Mouse (Mus musculus): ENCODE results near the gene Fgfr2. TPM values are rescaled to one million over a fixed set of nuclear protein-coding genes. Genes with fewer than 3 reads are reported as not detected.

The Fgfr2 gene
- 1 to 10 TPM in 1 of 26 experiments, not detected in 25; 5.6 TPM for total RNA-seq (2018; cell fraction: chromatin; rRNA removed)
- under 1 TPM in 1 of 26 experiments, not detected in 25; 0.05 TPM for total RNA-seq (2018; cell fraction: cytosol; rRNA removed)
- total RNA-seq (2018; cell fraction: nucleus; rRNA removed) = 1 to 10 TPM in 1 of 26 experiments, not detected in 25; 1.0 TPM
- not detected in 3 replicates for polyA plus RNA-seq (2018)

DNA sequence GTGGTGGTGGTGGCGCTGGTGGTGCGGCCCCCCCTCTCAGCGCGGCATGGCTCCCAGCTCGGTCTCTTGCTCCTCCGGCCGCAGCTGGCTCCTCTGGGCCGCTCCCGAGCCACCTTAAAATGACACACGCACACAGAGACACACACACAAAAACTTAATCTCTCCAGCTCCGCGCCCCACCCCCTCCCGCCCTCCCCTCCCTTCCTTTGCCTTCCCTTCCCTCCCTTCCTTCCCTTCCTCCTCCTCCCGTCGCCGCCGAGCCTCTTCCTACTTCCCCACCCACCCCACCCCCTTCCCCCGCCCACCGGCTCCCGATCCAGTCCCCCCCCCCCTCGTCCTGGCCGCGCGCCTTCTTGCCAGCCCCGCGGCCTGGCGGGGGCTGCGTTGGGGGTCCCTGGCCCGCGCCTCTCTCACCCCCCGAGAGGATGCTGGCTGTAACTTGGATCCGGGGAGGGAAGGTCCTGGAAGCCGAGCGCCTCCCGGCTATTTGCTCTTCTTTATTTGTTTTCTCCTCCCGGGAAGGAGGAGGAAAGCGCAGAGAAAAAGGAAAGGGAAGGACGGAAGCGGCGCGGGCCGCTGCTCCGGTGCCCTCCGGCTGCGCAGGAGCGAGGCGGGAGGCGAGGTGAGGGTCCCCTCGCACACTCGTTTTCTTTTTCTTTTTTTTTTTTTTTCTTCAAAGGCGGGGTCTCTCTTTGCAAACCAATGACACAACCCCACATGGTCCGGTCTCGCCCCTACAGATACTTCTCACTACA lies at the start of gene Fgfr2:
TSS of gene Fgfr2 (minus strand) at position 107 of the 755 bp plus-strand sequence.
- peaks cover 32% of the 10 kb centered on the region for H3K79me2 ChIP-seq (ENCODE audit: inconsistent target)
- peak within 1 kb of the TSS; percentile 43 for H3K4me3 ChIP-seq (ENCODE audit: inconsistent target)
- peak within 1 kb of the TSS; percentile 68 for H3K27ac ChIP-seq
- WGBS (ENCODE audit: missing documents) = 3% methylated on average over 36 of the region's 53 CpGs
- H3K36me3 ChIP-seq (ENCODE audit: inconsistent target) = no peaks in the 10 kb centered on the region

DNA sequence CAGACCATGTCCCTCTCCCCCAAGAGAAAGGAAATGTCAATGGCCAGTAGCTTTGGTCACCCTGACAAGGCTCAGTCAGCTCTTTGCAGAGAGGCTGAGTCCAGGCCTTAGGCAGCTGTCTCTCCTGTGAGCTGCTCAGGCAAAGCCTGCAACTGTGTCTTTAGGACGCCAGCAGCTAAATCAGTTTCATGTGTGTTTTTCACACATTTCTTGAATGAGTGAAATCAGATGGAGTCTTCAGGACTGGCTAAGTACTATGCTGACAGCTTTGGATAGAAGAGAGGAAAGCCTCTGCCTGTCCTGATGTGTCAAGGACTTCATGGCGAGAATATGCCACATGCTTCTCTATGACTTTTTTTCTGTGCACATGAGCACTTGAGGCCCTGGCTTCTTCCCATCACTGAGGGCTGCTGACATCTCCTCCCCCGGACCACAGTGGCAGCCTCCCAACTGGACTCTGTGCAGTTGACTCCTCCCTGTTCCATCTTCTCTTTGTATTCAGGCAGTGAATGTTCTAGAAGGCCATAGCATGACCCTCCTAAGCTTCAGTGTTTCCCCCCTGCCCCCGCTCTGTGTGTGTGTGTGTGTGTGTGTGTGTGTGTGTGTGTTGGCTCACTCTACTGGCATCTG lies 48.4 kb upstream of the Fgfr2 start:
- Histone ChIP-seq H3K27ac (no peak overlapping the region), H3K79me2 (ENCODE audit: inconsistent target) (no peaks in the 10 kb centered on the region), H3K4me3 (ENCODE audit: inconsistent target) (no peak overlapping the region), H3K36me3 (ENCODE audit: inconsistent target) (no peaks in the 10 kb centered on the region)
- WGBS (ENCODE audit: missing documents) = 84% methylated on average over 4 of the region's 4 CpGs

DNA sequence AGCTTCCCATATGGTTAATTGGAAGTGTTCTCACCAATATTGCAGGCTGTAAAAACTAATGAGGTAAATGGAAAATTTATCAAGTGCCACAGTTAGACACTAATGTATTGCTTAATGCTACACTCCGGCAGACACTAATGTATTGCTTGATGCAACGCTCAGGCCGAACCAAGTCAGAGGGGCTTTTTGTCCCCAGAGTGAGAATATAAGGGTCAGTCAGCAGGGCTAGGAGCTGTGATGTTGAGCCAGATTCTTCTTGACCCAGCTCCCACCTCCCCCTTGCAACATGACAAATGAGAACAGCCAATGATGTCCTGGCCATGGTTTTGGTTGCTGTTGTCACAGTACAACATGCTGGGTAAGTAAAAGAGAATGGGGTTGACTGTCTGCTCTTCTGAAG lies 45.8 kb upstream of the Fgfr2 start:
- Histone ChIP-seq H3K36me3 (ENCODE audit: inconsistent target) (no peaks in the 10 kb centered on the region), H3K4me3 (ENCODE audit: inconsistent target) (no peak overlapping the region), H3K27ac (no peak overlapping the region), H3K79me2 (ENCODE audit: inconsistent target) (no peaks in the 10 kb centered on the region)
- WGBS (ENCODE audit: missing documents) = 100% methylated on average over 3 of the region's 3 CpGs

DNA sequence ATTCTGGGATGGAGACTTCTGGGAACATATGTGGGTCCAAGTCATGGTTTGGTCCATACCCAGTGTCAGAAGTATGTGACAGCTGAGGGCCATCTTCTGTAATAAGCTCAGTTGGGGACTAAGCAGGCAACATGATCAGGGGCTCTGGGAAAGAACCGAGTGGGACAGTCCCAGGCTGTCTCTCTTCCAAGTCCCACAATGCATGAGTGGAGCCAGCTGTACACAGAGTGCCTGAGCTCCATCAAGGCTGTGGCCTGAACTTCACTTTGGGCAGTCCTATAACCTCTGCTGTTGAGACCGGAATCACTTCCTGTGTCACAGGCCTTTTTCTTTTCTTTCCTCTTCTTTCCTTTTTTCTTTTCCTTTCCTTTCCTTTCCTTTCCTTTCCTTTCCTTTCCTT lies 44.8 kb upstream of the Fgfr2 start:
- no peaks in the 10 kb centered on the region for H3K36me3 ChIP-seq (ENCODE audit: inconsistent target)
- no peak overlapping the region for H3K4me3 ChIP-seq (ENCODE audit: inconsistent target)
- no peak overlapping the region for H3K27ac ChIP-seq
- 89% methylated on average over 2 of the region's 2 CpGs for WGBS (ENCODE audit: missing documents)
- H3K79me2 ChIP-seq (ENCODE audit: inconsistent target) = no peaks in the 10 kb centered on the region

DNA sequence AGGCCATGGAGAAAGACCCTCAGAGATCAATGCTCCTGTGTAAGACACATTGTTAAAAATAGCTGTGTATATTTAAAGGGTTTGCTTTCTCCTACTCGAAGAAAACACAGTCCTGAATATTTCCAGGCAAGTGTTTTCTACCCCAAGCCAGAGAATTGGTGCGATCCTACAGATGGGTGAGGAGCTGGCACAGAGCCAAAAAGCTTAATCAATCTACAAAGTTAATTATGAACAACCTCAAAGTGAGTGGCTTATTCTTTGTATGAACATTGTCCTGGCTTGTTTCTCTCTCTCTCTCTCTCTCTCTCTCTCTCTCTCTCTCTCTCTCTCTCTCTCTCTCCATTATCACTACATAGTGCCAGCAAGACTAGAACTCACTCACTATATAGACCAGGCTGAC lies 41.6 kb upstream of the Fgfr2 start:
- Histone ChIP-seq H3K36me3 (ENCODE audit: inconsistent target) (no peaks in the 10 kb centered on the region), H3K4me3 (ENCODE audit: inconsistent target) (no peak overlapping the region), H3K27ac (no peak overlapping the region), H3K79me2 (ENCODE audit: inconsistent target) (no peaks in the 10 kb centered on the region)
- WGBS (ENCODE audit: missing documents) = 53% methylated on average over 2 of the region's 2 CpGs

DNA sequence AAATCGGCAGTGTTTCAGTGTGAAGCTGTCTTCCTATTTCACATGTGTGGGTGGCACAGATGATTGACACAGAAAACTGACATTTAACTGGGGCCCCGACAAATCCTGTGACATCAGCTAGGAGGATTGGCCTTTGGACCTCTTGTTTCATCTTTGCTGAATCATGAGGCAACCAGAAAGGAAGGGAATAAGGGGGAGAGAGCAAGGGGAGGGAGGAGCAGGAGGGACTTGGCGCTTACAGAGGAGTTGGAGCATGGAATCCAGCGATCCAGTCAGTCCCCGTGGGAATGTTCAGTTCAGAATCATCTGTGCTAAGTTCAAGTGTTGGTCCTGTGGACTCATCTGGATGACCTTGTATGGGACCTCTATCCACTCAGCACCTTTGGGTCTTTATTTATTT lies 39.9 kb upstream of the Fgfr2 start:
- no peak overlapping the region for H3K4me3 ChIP-seq (ENCODE audit: inconsistent target)
- 79% methylated on average over 5 of the region's 5 CpGs for WGBS (ENCODE audit: missing documents)

DNA sequence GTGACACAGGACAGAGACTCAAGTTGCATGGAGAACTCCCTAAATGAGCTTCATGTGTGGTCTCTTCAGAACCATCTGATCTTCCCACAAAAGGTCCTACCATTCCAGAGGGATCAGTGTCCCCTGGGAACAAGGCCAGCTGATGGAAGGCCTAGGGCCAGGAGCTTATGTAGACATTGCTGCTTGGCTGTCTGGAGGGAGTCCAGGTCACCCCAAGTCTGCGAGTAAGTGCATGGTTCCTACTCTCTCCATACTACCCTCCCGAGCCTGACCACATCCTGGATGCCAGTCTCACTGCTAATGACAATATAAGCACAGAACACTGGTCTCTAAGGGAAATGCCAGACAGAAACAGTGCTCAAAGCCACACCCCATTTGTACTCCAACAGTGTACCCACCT lies 39.0 kb upstream of the Fgfr2 start:
- Histone ChIP-seq H3K36me3 (ENCODE audit: inconsistent target) (no peaks in the 10 kb centered on the region), H3K79me2 (ENCODE audit: inconsistent target) (no peaks in the 10 kb centered on the region), H3K4me3 (ENCODE audit: inconsistent target) (no peak overlapping the region), H3K27ac (no peak overlapping the region)
- WGBS (ENCODE audit: missing documents) = 0% methylated on average over 2 of the region's 2 CpGs

More for the DNA sequence above, 39.9 kb upstream of the Fgfr2 start:
- H3K27ac ChIP-seq = no peak overlapping the region
- no peaks in the 10 kb centered on the region for H3K79me2 ChIP-seq (ENCODE audit: inconsistent target)
- no peaks in the 10 kb centered on the region for H3K36me3 ChIP-seq (ENCODE audit: inconsistent target)

DNA sequence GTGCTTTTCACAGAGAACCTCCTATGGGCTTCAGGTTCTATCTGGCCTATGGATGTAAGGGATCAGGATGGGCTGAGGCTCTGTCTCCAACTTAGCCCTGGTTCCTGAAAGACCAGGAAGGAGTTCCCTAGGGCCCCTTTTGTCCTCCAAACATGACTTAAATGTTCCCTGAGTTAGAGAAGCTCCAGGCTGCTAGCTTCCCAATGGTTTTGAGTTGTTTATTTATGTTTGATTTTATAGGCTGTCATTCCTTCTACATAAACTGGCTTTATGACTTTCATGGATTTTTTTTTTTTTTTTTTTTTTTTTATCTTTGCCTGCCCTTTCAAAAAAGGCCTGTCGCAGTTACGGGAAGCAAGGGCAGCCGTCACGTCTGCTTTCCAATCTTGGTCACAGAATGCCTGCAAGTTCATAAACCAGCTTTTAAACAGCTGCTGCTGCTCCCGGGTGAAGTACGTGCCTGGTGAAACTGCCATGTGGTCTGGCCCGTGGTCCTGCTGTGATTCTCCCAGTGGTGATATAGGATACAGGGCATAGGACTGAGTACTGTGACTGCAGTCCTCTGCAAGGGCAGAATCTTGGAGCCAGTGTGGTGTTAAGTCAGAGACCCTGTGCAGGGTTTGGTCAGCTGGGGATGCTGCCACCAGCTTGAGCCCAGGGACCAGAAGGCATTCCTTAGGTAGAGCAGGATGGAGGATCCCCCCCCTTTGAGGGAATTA lies 38.4 kb upstream of the Fgfr2 start:
- Histone ChIP-seq H3K4me3 (ENCODE audit: inconsistent target) (no peak overlapping the region), H3K36me3 (ENCODE audit: inconsistent target) (no peaks in the 10 kb centered on the region), H3K27ac (no peak overlapping the region), H3K79me2 (ENCODE audit: inconsistent target) (no peaks in the 10 kb centered on the region)
- 78% methylated on average over 7 of the region's 7 CpGs for WGBS (ENCODE audit: missing documents)

DNA sequence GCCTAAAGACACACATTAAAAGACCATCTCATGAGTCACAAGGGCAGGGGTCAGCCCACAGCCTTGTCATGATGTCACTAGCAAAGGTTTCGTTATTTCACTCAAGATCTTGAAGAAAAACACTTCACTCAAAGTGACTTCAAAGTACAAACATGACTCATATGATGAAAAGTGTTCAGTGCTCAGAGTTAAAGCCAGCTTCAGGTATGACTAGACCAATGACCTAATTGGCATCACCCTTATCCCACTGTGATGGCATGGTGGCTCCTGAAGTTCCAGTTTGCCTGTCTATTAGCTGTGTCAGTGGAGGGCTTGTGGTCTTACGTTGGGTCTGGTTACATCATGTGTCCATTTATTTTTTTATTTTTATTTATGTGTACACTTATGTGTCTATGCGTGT lies 36.4 kb upstream of the Fgfr2 start:
- WGBS (ENCODE audit: missing documents) = 96% methylated on average over 3 of the region's 3 CpGs
- no peak overlapping the region for H3K27ac ChIP-seq

DNA sequence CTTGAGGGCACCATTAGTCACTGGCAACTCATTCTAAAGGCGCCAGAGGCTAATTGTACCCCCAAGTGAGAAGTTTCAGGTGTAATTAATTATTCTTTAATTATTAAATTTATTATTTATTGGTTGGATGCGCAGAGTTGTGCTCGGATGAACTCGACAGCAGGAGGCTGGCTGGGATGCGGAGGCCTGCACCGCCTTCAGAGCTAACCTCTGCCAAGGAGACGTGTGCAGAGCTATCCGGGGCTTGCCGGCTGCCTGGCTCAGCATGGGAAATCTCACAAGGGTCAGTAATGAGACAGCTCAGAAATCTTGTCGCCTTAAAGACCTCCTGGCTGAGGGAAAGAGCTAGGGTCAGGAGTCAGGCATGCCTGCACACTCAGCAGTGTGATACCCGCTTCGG lies 32.5 kb upstream of the Fgfr2 start:
- Histone ChIP-seq H3K4me3 (ENCODE audit: inconsistent target) (no peak overlapping the region), H3K79me2 (ENCODE audit: inconsistent target) (no peaks in the 10 kb centered on the region), H3K27ac (no peak overlapping the region), H3K36me3 (ENCODE audit: inconsistent target) (no peaks in the 10 kb centered on the region)
- 92% methylated on average over 12 of the region's 12 CpGs for WGBS (ENCODE audit: missing documents)

More for the DNA sequence above, 36.4 kb upstream of the Fgfr2 start:
- H3K79me2 ChIP-seq (ENCODE audit: inconsistent target) = no peaks in the 10 kb centered on the region
- no peak overlapping the region for H3K4me3 ChIP-seq (ENCODE audit: inconsistent target)
- no peaks in the 10 kb centered on the region for H3K36me3 ChIP-seq (ENCODE audit: inconsistent target)

DNA sequence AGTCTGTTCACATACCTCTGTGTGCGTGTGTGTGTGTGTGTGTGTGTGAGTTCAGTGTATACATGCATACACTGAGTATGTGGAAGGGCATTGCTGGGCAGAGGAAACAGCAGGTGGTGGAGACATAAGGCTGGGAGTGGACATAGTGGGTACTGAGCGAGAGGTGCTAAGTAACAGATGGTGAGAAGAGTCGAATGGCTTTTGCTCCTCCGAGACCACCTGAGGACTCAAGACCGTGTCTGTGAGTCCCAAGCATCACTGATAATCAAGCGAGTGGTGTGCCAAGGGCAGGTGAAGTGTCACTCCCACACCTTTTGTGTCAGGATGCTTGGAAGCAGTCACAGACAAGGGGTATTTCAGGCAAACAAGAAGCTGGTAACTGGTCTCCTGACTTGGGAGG lies 31.7 kb upstream of the Fgfr2 start:
- Histone ChIP-seq H3K36me3 (ENCODE audit: inconsistent target) (no peaks in the 10 kb centered on the region), H3K79me2 (ENCODE audit: inconsistent target) (no peaks in the 10 kb centered on the region), H3K27ac (no peak overlapping the region), H3K4me3 (ENCODE audit: inconsistent target) (no peak overlapping the region)
- WGBS (ENCODE audit: missing documents) = 93% methylated on average over 6 of the region's 6 CpGs

DNA sequence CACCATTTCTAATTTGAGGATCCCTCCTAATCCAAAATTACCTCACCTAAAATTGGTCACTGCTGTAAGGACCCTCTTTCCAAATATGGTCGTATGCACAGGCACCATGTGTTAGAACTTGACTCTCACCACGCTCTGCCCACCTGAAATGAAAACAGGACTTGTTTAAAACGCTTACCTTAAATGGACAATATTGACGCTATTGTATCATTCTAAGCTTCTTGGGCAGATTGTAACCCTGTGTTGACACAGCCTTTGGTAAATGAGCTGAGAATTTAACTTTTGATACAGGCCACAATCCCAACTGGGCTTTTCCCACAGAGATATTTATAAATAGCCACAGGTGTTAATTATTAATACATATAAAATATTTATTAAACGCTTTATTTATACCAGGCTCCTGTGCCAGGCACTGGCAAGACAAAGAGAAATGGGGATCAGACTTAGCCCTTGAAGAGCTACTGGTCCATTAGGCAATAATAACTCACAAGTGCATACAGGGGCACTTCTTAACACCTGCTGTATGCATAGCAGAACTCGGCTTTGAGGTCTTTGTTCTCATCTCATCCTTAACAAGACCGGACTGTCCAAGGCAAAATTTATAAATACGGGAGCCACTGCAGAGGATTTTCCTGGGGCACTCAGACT lies 16.7 kb upstream of the Fgfr2 start:
- no peaks in the 10 kb centered on the region for H3K36me3 ChIP-seq (ENCODE audit: inconsistent target)
- 84% methylated on average over 8 of the region's 8 CpGs for WGBS (ENCODE audit: missing documents)

DNA sequence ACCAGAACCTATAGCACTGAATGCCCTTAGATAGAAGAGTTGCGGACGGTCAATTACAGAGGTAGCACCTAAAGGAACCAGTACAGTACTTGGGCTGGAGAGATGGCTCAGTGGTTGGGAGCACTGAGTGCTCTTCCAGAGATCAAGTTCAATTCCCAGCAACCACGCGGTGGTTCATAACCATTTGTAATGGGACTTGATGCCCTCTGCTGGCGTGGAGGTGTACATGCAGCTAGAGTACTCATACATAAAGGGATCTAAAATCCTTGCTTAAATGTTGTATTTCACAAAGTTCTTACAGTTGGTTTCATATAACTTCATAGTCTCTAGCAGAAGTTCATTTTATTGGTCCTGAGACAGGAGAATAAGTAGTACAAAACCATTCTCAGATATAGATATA lies 10.4 kb upstream of the Fgfr2 start:
- no peak overlapping the region for H3K27ac ChIP-seq
- H3K36me3 ChIP-seq (ENCODE audit: inconsistent target) = no peaks in the 10 kb centered on the region
- no peak overlapping the region for H3K4me3 ChIP-seq (ENCODE audit: inconsistent target)
- H3K79me2 ChIP-seq (ENCODE audit: inconsistent target) = no peaks in the 10 kb centered on the region
- WGBS (ENCODE audit: missing documents) = 84% methylated on average over 5 of the region's 5 CpGs

More for the DNA sequence above, 16.7 kb upstream of the Fgfr2 start:
- no peaks in the 10 kb centered on the region for H3K79me2 ChIP-seq (ENCODE audit: inconsistent target)
- no peak overlapping the region for H3K4me3 ChIP-seq (ENCODE audit: inconsistent target)
- H3K27ac ChIP-seq = no peak overlapping the region

DNA sequence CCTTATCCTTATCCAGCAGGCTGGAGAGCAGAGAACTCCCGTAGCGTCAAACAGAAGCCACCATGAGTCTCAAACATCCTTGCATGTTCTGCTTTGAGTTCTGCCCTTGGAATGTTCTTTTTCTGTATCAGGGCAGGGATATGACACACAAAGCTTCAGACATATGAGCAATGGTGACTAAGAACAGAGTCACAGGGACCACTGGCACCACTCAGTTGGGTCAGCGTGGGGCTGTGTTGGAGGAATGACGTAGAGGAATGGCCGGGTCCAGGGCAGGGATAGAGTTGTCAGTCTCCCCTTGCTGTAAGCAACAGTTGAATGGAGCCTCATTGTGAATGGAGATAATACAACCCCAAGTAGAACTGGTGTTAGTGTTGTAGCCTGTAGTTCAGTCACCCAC lies 9.6 kb upstream of the Fgfr2 start:
- H3K4me3 ChIP-seq (ENCODE audit: inconsistent target) = no peak overlapping the region
- WGBS (ENCODE audit: missing documents) = 94% methylated on average over 5 of the region's 5 CpGs
- no peaks in the 10 kb centered on the region for H3K36me3 ChIP-seq (ENCODE audit: inconsistent target)
- H3K27ac ChIP-seq = no peak overlapping the region
- H3K79me2 ChIP-seq (ENCODE audit: inconsistent target) = no peaks in the 10 kb centered on the region

Measured in macrophage (primary cell).